Mouse (Mus musculus): ENCODE measurements at regions not wholly inside any gene's neighbourhood (a gene's known extent, or its start where the extent isn't known, plus 50 kb on each side); places are given as distances from the start of the nearest gene placed in this dataset.

GRCm38 (mm10) chr15:68014605-68015305 lies 1514.0 kb upstream of the Lrrc6 start:
- DNase-seq (ENCODE audit: low spot score): no peak
- intact Hi-C loops (cut with DNase I): no loop called here

DNA sequence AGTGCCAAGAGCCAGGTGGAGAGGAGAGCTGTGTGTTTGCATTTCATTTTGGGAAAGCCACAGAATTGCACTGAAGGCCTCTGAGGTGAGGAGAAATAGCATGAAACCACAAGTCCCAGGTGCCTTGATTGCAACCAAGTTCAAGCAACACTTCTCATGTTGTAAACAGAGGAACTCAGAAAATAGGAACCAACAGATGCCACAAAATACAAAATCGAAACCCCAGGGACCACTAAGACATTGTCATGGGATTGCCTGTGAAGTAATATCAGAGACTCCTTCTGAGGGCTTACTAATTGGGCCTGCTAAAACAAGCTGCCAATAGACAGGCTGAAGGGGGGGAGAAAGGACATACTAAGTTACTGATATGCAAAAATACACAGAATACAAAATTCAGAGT lies 1510.5 kb upstream of the Lrrc6 start:
- intact Hi-C loops (cut with DNase I): no loop called here
- no peak for DNase-seq (ENCODE audit: low spot score)

- DNase-seq (ENCODE audit: low spot score): no peak
- intact Hi-C loops (cut with DNase I): no loop called here
Observed at GRCm38 (mm10) chr15:68010189-68010588, 1509.5 kb upstream of the Lrrc6 start.

DNA sequence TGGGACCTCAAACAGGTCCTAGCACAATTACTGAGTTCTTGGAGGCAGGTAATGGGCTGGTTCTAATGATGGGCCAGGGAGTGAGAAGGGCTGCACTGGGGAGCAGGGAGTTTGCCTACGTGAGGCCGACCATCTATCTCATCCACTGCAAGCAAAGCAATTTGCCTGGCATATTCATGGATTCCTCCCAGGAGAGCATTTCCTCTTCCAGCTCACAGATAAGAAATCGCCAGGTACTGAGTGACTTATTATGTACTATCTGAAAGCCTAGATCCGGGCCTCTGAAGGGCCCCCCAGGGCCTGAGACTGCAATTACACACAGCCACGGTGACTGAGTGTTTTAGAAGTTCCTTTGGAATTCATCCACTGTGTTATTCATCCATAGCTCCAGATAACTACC lies 1504.1 kb upstream of the Lrrc6 start:
- intact Hi-C loops (cut with DNase I): no loop called here
- DNase-seq (ENCODE audit: low spot score): no peak

GRCm38 (mm10) chr15:67996532-67996931 lies 1495.8 kb upstream of the Lrrc6 start:
- intact Hi-C loops (cut with DNase I): no loop called here

DNA sequence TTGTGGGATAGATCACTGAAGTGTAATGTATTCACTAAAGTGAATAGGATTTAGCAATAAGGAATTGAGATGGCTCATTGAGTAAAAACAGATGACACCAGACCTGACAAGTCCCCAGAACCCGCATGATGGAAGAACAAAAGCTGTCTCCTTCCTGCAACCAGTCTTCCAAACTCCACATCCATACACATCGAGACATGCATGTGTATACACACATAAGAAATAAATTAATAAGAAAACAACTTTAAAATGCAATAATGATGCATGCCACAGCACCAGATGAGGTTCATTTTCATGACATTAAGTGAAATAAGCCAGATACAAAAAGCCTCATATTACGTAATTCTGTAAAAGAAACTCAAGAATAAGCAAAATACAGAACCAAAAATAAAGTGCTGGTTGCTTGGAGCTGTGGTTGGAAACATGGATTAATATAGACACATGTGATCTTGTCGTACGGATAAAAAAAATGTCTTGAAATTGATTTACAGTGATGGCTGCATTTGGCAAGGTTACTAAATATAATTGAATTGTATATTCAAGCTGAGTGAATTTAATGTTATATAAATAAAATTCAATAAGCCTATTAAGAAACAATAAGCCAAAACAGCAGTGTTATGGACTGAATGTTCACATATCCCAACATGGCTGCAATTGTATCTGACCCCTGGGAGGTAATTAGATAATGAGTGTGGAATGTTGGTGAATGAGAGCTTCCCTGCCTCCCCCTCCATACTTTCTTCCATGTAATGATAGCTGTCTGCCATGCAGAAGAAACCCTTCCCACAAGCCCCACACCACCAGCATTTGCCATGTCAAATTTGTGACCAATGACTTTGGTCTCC lies 1488.9 kb upstream of the Lrrc6 start:
- no peak for DNase-seq (ENCODE audit: low spot score)
- intact Hi-C loops (cut with DNase I): no loop called here

More at GRCm38 (mm10) chr15:67996532-67996931, 1495.8 kb upstream of the Lrrc6 start:
- no peak for DNase-seq (ENCODE audit: low spot score)

- DNase-seq (ENCODE audit: low spot score): no peak
Observed at GRCm38 (mm10) chr15:67987941-67988340, 1487.2 kb upstream of the Lrrc6 start.

GRCm38 (mm10) chr15:67983253-67983652 lies 1482.5 kb upstream of the Lrrc6 start:
- no peak for DNase-seq (ENCODE audit: low spot score)
- intact Hi-C loops (cut with DNase I): no loop called here

More at GRCm38 (mm10) chr15:67987941-67988340, 1487.2 kb upstream of the Lrrc6 start:
- intact Hi-C loops (cut with DNase I): no loop called here

- DNase-seq (ENCODE audit: low spot score): no peak
- intact Hi-C loops (cut with DNase I): no loop called here
Observed at GRCm38 (mm10) chr15:67981876-67982275, 1481.2 kb upstream of the Lrrc6 start.

- DNase-seq (ENCODE audit: low spot score): no peak
- intact Hi-C loops (cut with DNase I): no loop called here
Observed at GRCm38 (mm10) chr15:67979451-67979850, 1478.7 kb upstream of the Lrrc6 start.

DNA sequence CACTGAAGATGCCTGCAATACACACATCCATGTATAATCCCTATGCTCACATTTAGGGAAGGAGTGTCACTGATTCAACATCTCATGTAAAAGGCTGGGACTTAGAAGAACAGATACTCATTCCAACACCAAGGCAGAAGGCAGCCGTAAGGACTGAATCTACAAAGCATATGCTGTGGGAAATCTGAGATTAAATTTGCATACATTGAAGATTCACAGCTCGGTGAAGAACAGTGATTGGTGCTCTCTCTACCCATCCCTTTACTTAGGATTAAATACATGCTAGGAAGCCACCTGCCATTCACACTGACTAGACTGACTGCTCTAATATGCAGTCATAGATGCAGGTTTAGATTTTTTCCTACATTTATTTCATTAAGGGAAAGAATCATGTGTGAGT lies 1476.5 kb upstream of the Lrrc6 start:
- no peak for DNase-seq (ENCODE audit: low spot score)
- intact Hi-C loops (cut with DNase I): no loop called here

DNA sequence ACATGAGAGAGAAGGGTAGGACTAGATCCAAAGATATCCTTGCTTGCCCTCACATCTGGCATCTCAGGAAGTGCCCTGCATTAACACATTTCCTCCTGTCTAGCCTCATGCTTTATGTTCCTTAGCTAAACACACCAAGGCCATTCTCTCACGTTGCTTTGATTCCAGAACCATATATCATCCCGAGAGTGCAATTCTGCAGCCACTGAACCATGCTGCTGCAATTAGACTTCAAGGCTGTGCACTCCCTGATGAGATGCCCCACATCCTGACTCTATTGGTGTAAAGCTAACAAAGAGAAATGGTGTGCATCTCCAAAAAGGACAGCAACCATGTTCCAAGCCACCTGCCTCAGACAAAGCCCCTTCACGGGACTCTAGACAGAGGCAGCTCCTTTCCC lies 1471.3 kb upstream of the Lrrc6 start:
- intact Hi-C loops (cut with DNase I): no loop called here
- no peak for DNase-seq (ENCODE audit: low spot score)

DNA sequence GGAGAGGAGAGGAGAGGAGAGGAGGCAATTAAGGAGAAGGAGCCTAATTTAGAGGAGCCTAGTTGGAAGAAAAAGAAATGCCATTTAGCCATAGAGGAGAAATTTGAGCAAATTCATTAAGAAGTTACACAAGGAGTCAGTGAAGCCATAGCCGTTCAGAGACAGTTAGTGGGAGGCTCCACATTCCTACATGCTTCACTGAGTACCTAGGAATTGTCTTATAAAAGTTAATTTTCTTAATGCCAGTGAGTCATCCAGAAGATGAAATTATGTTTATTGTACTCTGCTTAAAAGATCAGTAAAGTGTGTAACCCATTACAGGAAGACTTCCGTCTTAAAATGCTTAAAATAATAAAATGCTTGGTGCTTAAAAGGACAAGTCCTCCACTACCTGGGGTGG lies 1453.5 kb upstream of the Lrrc6 start:
- intact Hi-C loops (cut with DNase I): no loop called here
- no peak for DNase-seq (ENCODE audit: low spot score)

GRCm38 (mm10) chr15:67950281-67951040 lies 1449.8 kb upstream of the Lrrc6 start:
- DNase-seq (ENCODE audit: low spot score): no peak
- intact Hi-C loops (cut with DNase I): no loop called here

- no peak for DNase-seq (ENCODE audit: low spot score)
- intact Hi-C loops (cut with DNase I): no loop called here
Observed at GRCm38 (mm10) chr15:67944330-67945082, 1443.8 kb upstream of the Lrrc6 start.

GRCm38 (mm10) chr15:67943046-67943445 lies 1442.3 kb upstream of the Lrrc6 start:
- intact Hi-C loops (cut with DNase I): no loop called here
- no peak for DNase-seq (ENCODE audit: low spot score)

DNA sequence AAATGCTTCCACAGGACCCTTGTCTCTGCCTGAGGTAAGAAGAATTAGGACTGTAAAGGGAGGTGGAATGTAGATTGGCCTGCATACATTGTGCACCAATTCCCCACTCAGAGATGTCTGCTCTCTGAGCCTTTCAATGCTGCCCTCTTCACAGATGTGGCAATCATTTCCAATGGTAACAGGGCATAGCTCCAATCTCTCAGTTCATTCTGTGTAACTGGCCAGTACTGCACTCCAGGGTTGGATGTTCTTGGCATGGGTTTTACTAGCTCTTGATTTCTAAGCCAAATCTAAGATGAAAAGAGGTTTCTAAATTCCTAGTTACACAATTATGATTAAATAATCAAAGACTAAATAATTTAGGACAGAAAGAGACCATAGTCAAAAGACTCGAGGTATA lies 1439.8 kb upstream of the Lrrc6 start:
- peak; percentile 7 for DNase-seq (ENCODE audit: low spot score)
- intact Hi-C loops (cut with DNase I): no loop called here

GRCm38 (mm10) chr15:67924885-67925284 lies 1424.2 kb upstream of the Lrrc6 start:
- intact Hi-C loops (cut with DNase I): no loop called here
- DNase-seq (ENCODE audit: low spot score): no peak

DNA sequence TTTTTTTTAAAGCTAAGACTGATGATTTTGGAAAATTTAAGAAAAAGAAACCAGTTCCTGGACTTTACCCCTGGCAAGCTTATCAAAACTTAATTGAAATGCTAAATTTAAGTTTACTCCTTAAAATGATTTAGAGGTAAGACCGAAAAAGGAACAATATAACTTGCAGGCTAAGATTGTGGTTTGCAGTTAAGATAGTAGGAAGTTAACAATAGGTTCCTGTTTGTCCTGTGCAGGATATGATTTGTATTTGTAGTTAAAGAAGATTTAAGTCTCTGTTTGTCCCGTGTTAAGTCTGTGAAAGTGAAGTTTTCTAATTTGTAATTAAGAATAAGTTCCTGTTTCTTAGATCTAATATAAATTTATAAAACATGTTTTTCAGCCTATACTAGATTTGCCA lies 1406.3 kb upstream of the Lrrc6 start:
- intact Hi-C loops (cut with DNase I): loop anchor here (10.0 kb wide), 1 partner anchor 298 kb away; no protein-coding TSS in a partner anchor
- no peak for DNase-seq (ENCODE audit: low spot score)

GRCm38 (mm10) chr15:67905279-67905678 lies 1404.6 kb upstream of the Lrrc6 start:
- no peak for DNase-seq (ENCODE audit: low spot score)
- intact Hi-C loops (cut with DNase I): loop anchor here (10.0 kb wide), 1 partner anchor 300 kb away; no protein-coding TSS in a partner anchor
